Mouse (Mus musculus) ovary, adult 10 weeks (tissue): Measurements from ENCODE around the gene Tmem217. TPM values are rescaled to one million over a fixed set of nuclear protein-coding genes. Genes with fewer than 3 reads are reported as not detected.

Experiments used
- polyA plus RNA-seq: library from polyadenylated mRNA; stranded (reverse); fragments of 350-450 nt; fragmentation: Illumina TruSeq; extraction: RNeasy Lipid Tissue Mini Kit (QIAGEN cat#74804); gene quantifications from one replicate; pipeline ENCODE4 v1.2.3, GENCODE M21; 2014

Tmem217 gene
- polyA plus RNA-seq: not detected

DNA sequence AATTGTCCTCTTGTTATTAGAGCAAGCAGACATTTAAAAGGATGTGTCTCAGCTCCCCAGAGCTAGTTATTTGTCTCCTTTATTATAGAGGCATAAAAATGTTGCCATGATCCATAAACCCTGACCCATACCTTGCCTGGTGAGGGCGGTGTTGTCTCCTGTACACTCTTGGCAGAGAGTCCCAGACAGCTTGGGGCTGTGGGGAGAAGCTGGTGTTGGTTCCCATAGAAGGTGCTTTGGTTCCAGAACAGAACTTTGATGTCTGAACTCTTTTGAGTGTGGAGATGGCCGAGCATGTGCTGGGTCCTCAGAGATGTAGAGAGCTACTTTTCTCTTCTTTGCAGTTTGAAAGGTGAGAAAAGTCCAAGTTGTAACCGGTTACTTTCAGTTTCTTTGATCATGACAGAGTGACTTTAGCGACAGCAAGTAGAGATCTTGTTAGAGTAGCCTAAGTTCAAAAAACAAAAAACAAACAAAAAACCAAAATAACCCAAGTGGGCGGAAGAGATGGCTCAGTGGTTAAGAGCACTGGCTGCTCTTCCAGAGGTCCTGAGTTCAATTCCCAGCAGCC is at the start of gene Tmem217:
TSS of gene Tmem217 (minus strand) at position 224 of the 571 bp plus-strand sequence.

GRCm38 (mm10) chr17:29549543-29550428 is 2.4 kb downstream of the Tmem217 start, which contains the start of the genes Gm17657 and Tbc1d22b:
Gene Gm17657 (minus strand): TSS chr17:29549638.
Gene Tbc1d22b (plus strand): TSS chr17:29549785.

DNA sequence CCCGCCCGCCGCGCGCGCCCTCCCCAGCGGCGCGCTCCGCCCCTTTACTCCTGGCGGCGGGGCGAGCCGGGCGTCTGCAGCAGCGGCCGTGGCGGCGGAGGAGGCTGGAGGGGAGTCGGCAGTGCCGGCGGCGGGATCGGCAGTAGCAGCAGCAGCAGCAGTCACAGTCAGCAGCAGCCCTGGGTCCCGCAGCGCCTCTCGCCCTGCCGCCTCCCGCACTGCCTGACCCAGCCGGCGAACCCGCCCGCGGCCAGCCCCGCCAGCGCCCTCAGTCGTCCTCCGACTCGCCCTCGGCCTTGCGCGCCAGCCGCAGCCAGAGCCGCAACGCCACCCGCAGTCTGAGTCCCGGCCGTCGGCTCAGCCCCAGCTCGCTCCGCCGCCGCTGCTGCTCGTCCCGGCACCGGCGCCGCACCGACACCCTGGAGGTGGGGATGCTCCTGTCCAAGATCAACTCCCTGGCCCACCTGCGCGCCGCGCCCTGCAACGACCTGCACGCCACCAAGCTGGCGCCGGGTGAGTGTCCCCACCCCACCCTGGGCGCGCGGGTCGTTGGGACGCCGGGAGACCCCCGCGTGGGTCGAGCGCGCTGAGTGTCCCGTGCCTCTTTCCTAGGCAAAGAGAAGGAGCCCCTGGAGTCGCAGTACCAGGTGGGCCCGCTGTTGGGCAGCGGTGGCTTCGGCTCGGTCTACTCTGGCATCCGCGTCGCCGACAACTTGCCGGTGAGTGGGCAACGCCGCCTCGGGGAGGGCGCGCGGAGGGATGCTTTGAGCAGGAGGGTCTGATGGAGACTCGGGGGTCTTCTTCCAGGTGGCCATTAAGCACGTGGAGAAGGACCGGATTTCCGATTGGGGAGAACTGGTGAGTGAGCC is 61.2 kb downstream of the Tmem217 start, which contains the start of gene Pim1:
TSS of gene Pim1 (plus strand) at position 41 of the 869 bp plus-strand sequence.

Other genes starting within 250 kb of the Tmem217 start
- gene Pi16, start 234.7 kb downstream of the Tmem217 start, polyA plus RNA-seq: not detected
- 5.7 TPM for gene Mtch1, start 204.5 kb downstream of the Tmem217 start, polyA plus RNA-seq
- gene Fgd2, start 191.5 kb downstream of the Tmem217 start, polyA plus RNA-seq: not detected
- gene Pim1, start 61.6 kb downstream of the Tmem217 start, polyA plus RNA-seq: 17.8 TPM
- gene Gm17657, start 2.7 kb downstream of the Tmem217 start, polyA plus RNA-seq: not detected
- gene Tbc1d22b, start 2.6 kb downstream of the Tmem217 start, polyA plus RNA-seq: 3.6 TPM
- gene Rnf8, start 62.4 kb upstream of the Tmem217 start, polyA plus RNA-seq: 18.9 TPM
- gene Gm28043, start 62.5 kb upstream of the Tmem217 start, polyA plus RNA-seq: 0.97 TPM
- gene Cmtr1, start 108.2 kb upstream of the Tmem217 start, polyA plus RNA-seq: 22.7 TPM
- 6.9 TPM for gene Ccdc167, start 164.7 kb upstream of the Tmem217 start, polyA plus RNA-seq